Mouse (Mus musculus) megakaryocyte progenitor cell, adult 5-6 weeks (primary cell): ENCODE measurements around the gene Trp53bp2. TPM values are rescaled to one million over a fixed set of nuclear protein-coding genes. Genes with fewer than 3 reads are reported as not detected.

ENCODE experiments used
- ATAC-seq: replicated peaks from 2 replicates; pipeline ENCODE4 v1.8.0; 2016; ENCODE audit warnings: mild to moderate bottlenecking, moderate TSS enrichment, inconsistent platforms; ENCODE audit not compliant: poor library complexity
- total RNA-seq, 2 experiments: library from RNA; stranded (forward) in 1 of 2; stranded (reverse) in 1 of 2; fragments of 157-497, 149-512 nt in 1 of 2; fragments of 200-1000 nt in 1 of 2; gene quantifications; 2 replicates each; pipeline versions ENCODE4 v1.2.3 to v1.2.4; 2015 to 2017

Gene Trp53bp2
- total RNA-seq, 2 experiments from 2014 or later, result 7.5 to 17.5 TPM

DNA sequence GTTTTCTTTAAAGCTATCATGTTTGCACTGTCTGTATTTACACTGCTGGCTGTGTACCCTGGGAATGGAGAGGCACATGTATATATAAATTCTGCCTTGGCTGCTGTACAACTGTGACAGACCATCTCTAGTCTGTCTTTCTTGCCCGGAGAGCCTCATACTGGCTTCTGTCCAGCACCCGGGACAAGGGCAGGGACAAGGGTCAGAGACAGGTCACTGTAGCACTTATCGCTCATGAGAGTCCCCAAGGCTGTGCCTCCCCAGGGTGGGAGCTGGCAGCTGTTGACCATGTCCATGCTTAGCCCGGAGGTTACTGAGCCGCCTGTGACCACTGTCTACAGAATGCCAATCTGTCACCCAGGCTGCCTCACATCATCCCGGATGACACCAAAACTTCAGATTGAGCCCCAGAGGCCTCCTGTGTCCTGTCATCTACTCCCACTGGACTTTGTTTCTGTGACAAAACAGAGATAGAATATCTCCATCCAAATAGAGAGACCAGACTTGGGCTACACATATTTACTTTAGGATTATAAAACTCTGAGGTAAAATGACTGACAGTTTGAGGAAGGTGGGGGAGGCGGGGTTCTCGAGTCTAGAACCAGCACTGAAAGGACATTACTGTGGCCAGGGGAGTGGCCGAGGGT is 90.6 kb downstream of the Trp53bp2 start:
- ATAC-seq, result no peak

- no peak for ATAC-seq
Observed at GRCm38 (mm10) chr1:182500224-182500623, 91.3 kb downstream of the Trp53bp2 start.

DNA sequence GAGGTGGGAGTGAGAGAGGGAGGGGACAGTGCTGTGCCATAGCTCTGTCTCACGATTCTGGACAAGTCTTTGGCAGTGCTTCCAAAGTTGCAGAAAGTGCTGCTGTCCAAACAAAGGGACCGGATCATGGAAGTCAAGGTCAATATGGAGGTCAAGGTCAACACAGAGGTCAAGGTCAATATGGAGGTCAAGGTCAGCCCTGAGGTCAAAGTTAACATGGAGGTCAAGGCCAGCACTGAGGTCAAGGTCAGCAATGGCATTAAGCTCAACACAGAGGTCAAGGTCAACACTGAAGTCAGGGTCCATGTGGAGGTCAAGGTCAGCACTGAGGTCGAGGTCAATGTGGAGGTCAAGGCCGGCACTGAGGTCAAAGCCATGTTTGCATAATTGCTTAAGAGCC is 91.9 kb downstream of the Trp53bp2 start:
- no peak for ATAC-seq

DNA sequence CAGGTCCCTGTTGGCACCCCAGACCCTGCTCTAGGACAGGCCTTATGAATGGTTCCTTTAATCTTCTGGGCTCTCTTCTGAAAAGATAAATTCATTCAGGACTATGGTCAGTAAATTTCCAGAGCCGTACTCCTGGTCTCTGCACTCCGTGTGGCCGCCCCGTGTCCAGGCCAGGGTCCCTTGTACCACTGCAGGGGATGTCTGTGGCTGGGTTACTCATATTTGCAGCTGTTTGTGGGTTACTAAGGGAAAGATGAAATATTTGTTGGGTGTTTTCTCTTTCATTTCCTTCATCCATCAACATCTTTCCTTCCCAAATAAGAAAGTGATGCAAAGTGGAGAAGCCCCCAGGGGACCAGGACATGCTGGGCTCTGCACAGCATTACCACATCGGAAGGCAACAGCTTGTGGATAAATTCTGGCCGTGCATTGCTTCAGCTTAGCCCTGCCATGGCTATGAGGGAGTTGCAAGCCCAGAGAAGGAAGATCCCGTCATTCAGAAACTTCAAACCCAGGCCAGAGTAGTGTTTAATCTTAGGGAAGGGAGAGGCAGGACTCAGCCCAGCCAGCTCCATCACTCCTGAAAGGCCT is 92.9 kb downstream of the Trp53bp2 start:
- ATAC-seq, result no peak

GRCm38 (mm10) chr1:182502491-182503050 is 93.6 kb downstream of the Trp53bp2 start:
- no peak for ATAC-seq

- no peak for ATAC-seq
Observed at GRCm38 (mm10) chr1:182503206-182503900, 94.4 kb downstream of the Trp53bp2 start.

GRCm38 (mm10) chr1:182504223-182504622 is 95.3 kb downstream of the Trp53bp2 start:
- peak; percentile 78 for ATAC-seq

DNA sequence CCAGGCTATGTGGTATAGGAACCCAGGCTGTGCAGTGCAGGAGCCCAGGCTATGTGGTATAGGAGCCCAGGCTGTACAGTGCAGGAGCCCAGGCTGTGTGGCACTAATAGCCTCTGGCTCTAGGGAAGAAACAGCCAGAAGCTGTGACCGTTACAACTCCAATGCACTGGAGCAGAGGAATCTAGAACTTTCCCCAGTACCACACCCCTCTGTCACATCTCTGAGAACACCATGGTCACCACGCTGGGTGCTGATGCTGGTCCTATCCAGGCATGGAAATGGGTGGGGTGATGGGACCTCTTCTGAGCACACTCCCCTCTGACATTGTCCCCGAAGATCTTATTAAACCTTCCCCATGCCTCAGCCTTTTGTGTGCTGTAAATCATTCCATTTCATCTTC is 96.3 kb downstream of the Trp53bp2 start:
- ATAC-seq, result no peak

- ATAC-seq, result peak; percentile 55
Observed at GRCm38 (mm10) chr1:182506229-182506986, 97.4 kb downstream of the Trp53bp2 start.

DNA sequence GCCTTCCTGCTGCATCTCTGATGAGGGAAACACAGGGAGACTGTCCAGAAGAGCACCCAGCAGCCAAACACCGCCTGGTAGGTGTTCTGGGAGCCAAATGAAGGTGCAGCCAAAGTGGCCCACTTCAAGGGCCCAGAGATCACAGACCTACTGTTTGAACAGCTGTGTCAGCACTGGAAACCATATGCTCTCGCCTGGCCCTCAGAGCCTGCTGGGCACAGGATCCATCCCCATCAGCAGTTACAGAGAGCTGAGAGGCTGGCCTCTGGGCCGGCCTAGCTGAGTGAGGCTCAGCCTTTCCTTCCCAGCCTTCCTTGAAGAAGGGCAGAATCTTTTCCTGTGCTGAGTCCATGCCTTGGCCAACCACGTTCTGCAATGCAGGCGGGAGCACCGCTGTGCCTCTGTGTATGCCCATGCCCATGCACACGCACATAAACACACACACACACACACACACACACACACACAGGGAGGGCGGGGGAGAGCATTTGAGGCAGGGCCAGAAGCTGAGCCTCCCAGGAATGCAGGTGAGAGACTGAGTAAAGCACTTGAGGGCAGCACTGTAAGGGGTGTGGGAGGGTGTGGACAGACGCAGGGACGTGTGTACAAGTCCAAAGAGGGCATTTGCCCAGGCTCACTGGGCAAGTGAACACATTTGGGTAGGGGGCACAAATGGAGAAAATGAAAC is 100.3 kb downstream of the Trp53bp2 start:
- ATAC-seq, result no peak

DNA sequence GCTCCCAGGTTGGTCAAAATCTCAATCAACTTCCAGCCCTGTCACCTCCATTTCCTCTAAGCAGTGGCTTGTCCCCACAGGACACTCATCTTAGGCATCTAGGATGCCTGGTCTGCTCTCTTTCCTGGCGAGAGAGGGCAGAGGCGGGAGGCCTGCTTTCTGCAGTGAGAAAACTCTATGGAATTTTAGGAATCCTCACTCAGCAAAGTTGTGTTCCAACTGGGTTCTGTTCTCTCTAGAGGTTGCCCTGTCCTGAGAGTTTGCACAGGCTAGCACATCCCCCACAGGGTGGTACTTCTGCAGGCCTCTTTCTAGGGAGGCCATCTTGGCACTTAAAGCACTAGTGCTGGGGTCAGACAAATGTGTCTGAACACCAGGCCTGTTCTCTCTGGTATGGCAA is 102.1 kb downstream of the Trp53bp2 start:
- ATAC-seq, result no peak

DNA sequence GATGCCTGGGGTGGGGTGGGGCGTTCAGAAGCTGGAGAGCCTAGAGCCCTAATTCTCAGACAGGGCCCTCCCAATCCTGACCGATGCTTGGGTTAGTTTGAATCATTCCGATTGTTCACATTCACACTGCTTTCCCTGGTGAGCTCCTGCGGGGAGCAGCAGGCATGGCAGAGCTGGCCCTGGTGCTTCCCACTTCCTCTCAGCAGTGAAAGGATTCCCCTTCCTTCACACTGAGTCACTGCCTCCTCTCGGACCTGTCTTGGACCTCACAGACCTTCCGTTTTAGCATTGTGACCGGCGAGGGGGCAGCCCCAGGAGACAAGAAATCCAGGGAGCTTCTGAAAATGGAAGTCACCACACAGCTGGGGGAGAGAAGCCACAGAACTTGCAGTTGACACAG is 102.8 kb downstream of the Trp53bp2 start:
- no peak for ATAC-seq

Other genes starting within 250 kb of the Trp53bp2 start
- not detected in 2 replicates for gene Vmn1r1, start 244.7 kb upstream of the Trp53bp2 start, total RNA-seq (2015)
- not detected in 2 replicates for gene Vmn1r1, start 244.7 kb upstream of the Trp53bp2 start, total RNA-seq (2017)
- 70.1 and 75.7 TPM in 2 replicates for gene Degs1, start 126.4 kb upstream of the Trp53bp2 start, total RNA-seq (2015)
- 27.7 and 33.6 TPM in 2 replicates for gene Degs1, start 126.4 kb upstream of the Trp53bp2 start, total RNA-seq (2017)
- gene Fbxo28, start 67.5 kb upstream of the Trp53bp2 start, total RNA-seq (2015), result 14.2 and 14.3 TPM in 2 replicates
- 10.8 and 12.7 TPM in 2 replicates for gene Fbxo28, start 67.5 kb upstream of the Trp53bp2 start, total RNA-seq (2017)
- gene Capn2, start 108.4 kb downstream of the Trp53bp2 start, total RNA-seq (2015), result 4.1 and 9.7 TPM in 2 replicates
- gene Capn2, start 108.4 kb downstream of the Trp53bp2 start, total RNA-seq (2017), result 8.7 and 10.5 TPM in 2 replicates
- gene Capn8, start 155.8 kb downstream of the Trp53bp2 start, total RNA-seq (2015), result not detected in 2 replicates
- gene Capn8, start 155.8 kb downstream of the Trp53bp2 start, total RNA-seq (2017), result not detected in 2 replicates